Comparison of ENCODE assay signal across 20 mouse cellular contexts in genomic region chr7:65282886-65283285, GRCm38 (mm10).
DNase-seq lines count a peak whose midpoint lies in the region; ATAC-seq lines count a peak whose summit lies in the region.
"Had no signal": no experiment of that assay in that cellular context is flagged by ENCODE, and none has a peak within 500 bp of the region (broad histone marks: within the 10 kb centered on the region; RNA-seq: fewer than 3 reads in every experiment).

No protein-coding gene starts in this region.

- no peak for ATAC-seq in heart, embryonic 12.5 days (ENCODE audit: insufficient number of reproducible peaks, low FRiP score)
- no peak for ATAC-seq in heart, embryonic 16.5 days (replicated peaks; ENCODE audit: extremely low read depth, insufficient read depth, low FRiP score)
- ATAC-seq in midbrain, embryonic 11.5 days (ENCODE audit: low FRiP score), result no peak
- no peak for ATAC-seq in midbrain, embryonic 14.5 days (ENCODE audit: low FRiP score, low TSS enrichment)
- ATAC-seq: forebrain, embryonic 13.5 days; intestine, embryonic 15.5 days had no signal

- no peaks in the 10 kb centered on the region for H3K36me3 ChIP-seq in heart, embryonic 12.5 days
- no peaks in the 10 kb centered on the region for H3K36me3 ChIP-seq in heart, embryonic 16.5 days (ENCODE audit: control insufficient read depth, insufficient read depth)
- no peaks in the 10 kb centered on the region for H3K36me3 ChIP-seq in midbrain, embryonic 11.5 days (ENCODE audit: control insufficient read depth, insufficient read depth, low read length)
- H3K36me3 ChIP-seq in midbrain, embryonic 14.5 days (ENCODE audit: control insufficient read depth, insufficient read depth, low read length), result no peaks in the 10 kb centered on the region
- H3K36me3 ChIP-seq: embryonic facial prominence, embryonic 13.5 days; intestine, embryonic 15.5 days had no signal

- H3K27ac ChIP-seq in heart, embryonic 12.5 days (ENCODE audit: poor library complexity, severe bottlenecking), result no peak overlapping the region
- H3K27ac ChIP-seq in heart, embryonic 16.5 days (ENCODE audit: low read length), result no peak overlapping the region
- no peak overlapping the region for H3K27ac ChIP-seq in midbrain, embryonic 11.5 days (ENCODE audit: low read depth, low read length)
- no peak overlapping the region for H3K27ac ChIP-seq in midbrain, embryonic 14.5 days (replicated peaks; ENCODE audit: low read depth, low read length)
- H3K27ac ChIP-seq: embryonic facial prominence, embryonic 13.5 days; forebrain, embryonic 13.5 days; gastrocnemius, adult 2 months; intestine, embryonic 15.5 days had no signal

- DNase-seq in heart, adult 8-10 months (ENCODE audit: low spot score), result no peak
- DNase-seq in heart, adult 18-20 months, result no peak
- DNase-seq in midbrain, embryonic 11.5 days (ENCODE audit: low spot score, missing footprints), result peak; percentile 88
- no peak for DNase-seq in midbrain, embryonic 14.5 days
- DNase-seq in kidney, postnatal 10 days, result no peak
- DNase-seq: adrenal gland, adult 2 months; adrenal gland, postnatal 25 days; cerebellum, adult 18-20 months; cerebellum, adult 9-11 months; cerebellum, postnatal 36 days; gastrocnemius, adult 2 months; gastrocnemius, postnatal 25 days; heart, postnatal 4 days; kidney, adult 18-20 months had no signal

- 0 out of 2 replicates have a peak, but pooled peaks cover 4% of the 10 kb centered on the region for H3K4me1 ChIP-seq in heart, embryonic 12.5 days (replicated peaks)
- H3K4me1 ChIP-seq in heart, embryonic 16.5 days (ENCODE audit: control insufficient read depth, insufficient read depth, low read length), result no peaks in the 10 kb centered on the region
- peaks cover 13% of the 10 kb centered on the region; the same call in 1 of the 2 replicates for H3K4me1 ChIP-seq in midbrain, embryonic 11.5 days (ENCODE audit: control insufficient read depth, insufficient read depth, low read length)
- 0 out of 2 replicates have a peak, but pooled peaks cover 3% of the 10 kb centered on the region for H3K4me1 ChIP-seq in midbrain, embryonic 14.5 days (ENCODE audit: control insufficient read depth, insufficient read depth, low read length)
- H3K4me1 ChIP-seq: embryonic facial prominence, embryonic 13.5 days; intestine, embryonic 15.5 days had no signal

- H3K4me2 ChIP-seq in heart, embryonic 12.5 days, result peak overlapping the region; percentile 34
- peak overlapping the region; percentile 38; the same call in 1 of the 2 replicates for H3K4me2 ChIP-seq in heart, embryonic 16.5 days (ENCODE audit: low read depth, low read length)
- H3K4me2 ChIP-seq in midbrain, embryonic 11.5 days, result no peak overlapping the region
- H3K4me2 ChIP-seq in midbrain, embryonic 14.5 days (ENCODE audit: low read length), result no peak overlapping the region
- H3K4me2 ChIP-seq: embryonic facial prominence, embryonic 13.5 days; forebrain, embryonic 13.5 days; hindbrain, embryonic 14.5 days; intestine, embryonic 15.5 days had no signal

- H3K4me3 ChIP-seq in heart, embryonic 12.5 days, result no peak overlapping the region
- no peak overlapping the region for H3K4me3 ChIP-seq in heart, embryonic 16.5 days (ENCODE audit: low read length)
- H3K4me3 ChIP-seq in midbrain, embryonic 11.5 days (ENCODE audit: low read depth, low read length), result no peak overlapping the region
- no peak overlapping the region for H3K4me3 ChIP-seq in midbrain, embryonic 14.5 days (replicated peaks; ENCODE audit: low read depth, low read length)
- H3K4me3 ChIP-seq: embryonic facial prominence, embryonic 13.5 days; forebrain, embryonic 13.5 days; gastrocnemius, adult 2 months; intestine, embryonic 15.5 days had no signal

- H3K27me3 ChIP-seq in heart, embryonic 12.5 days (replicated peaks), result no peaks in the 10 kb centered on the region
- H3K27me3 ChIP-seq in heart, embryonic 16.5 days (ENCODE audit: control insufficient read depth, insufficient read depth, low read length), result no peaks in the 10 kb centered on the region
- H3K27me3 ChIP-seq in midbrain, embryonic 11.5 days (ENCODE audit: control insufficient read depth, insufficient read depth, low read length), result no peaks in the 10 kb centered on the region
- no peaks in the 10 kb centered on the region for H3K27me3 ChIP-seq in midbrain, embryonic 14.5 days (ENCODE audit: control insufficient read depth, insufficient read depth, low read length)
- H3K27me3 ChIP-seq: embryonic facial prominence, embryonic 13.5 days; forebrain, embryonic 13.5 days; intestine, embryonic 15.5 days had no signal

- no peaks in the 10 kb centered on the region for H3K9me3 ChIP-seq in heart, embryonic 12.5 days (replicated peaks)
- no peaks in the 10 kb centered on the region for H3K9me3 ChIP-seq in heart, embryonic 16.5 days (replicated peaks; ENCODE audit: control insufficient read depth, low read length)
- no peaks in the 10 kb centered on the region for H3K9me3 ChIP-seq in midbrain, embryonic 11.5 days (ENCODE audit: control insufficient read depth, low read length)
- no peaks in the 10 kb centered on the region for H3K9me3 ChIP-seq in midbrain, embryonic 14.5 days (ENCODE audit: control insufficient read depth, low read length)
- H3K9me3 ChIP-seq: embryonic facial prominence, embryonic 13.5 days; forebrain, embryonic 13.5 days; intestine, embryonic 15.5 days had no signal

- H3K9ac ChIP-seq in heart, embryonic 12.5 days, result no peak overlapping the region
- H3K9ac ChIP-seq in heart, embryonic 16.5 days (ENCODE audit: low read length), result no peak overlapping the region
- H3K9ac ChIP-seq in midbrain, embryonic 11.5 days (ENCODE audit: low read length), result no peak overlapping the region
- H3K9ac ChIP-seq in midbrain, embryonic 14.5 days (replicated peaks; ENCODE audit: low read length), result no peak overlapping the region
- H3K9ac ChIP-seq: embryonic facial prominence, embryonic 13.5 days; forebrain, embryonic 13.5 days; hindbrain, embryonic 14.5 days; intestine, embryonic 15.5 days had no signal

- 55% methylated on average over 16 of the region's 16 CpGs for WGBS in heart, embryonic 12.5 days
- WGBS in heart, embryonic 16.5 days, result 58% methylated on average over 16 of the region's 16 CpGs
- 74% methylated on average over 16 of the region's 16 CpGs for WGBS in midbrain, embryonic 11.5 days
- WGBS in midbrain, embryonic 14.5 days, result 75% methylated on average over 16 of the region's 16 CpGs

Comparison
In these comparisons a context has a peak if more than half of its experiments do, and no peak if none do; other contexts are left out.
1. H3K4me2 ChIP-seq: peak in heart, embryonic 12.5 days (single experiment) and heart, embryonic 16.5 days (single experiment); none in midbrain, embryonic 11.5 days (single experiment) and midbrain, embryonic 14.5 days (single experiment).